Mouse (Mus musculus): ENCODE data around the gene Adgrl3.
"Not testable (repeated sequence)": the region's sequence is repeated elsewhere in the genome, so short reads cannot be mapped to it uniquely, and the experiment has no call there.

The Adgrl3 gene

GRCm38 (mm10) chr5:81427393-81427792, 407.5 kb downstream of the Adgrl3 start:
- no peak for DNase-seq

GRCm38 (mm10) chr5:81436375-81436774, 416.4 kb downstream of the Adgrl3 start:
- no peak for DNase-seq

GRCm38 (mm10) chr5:81442150-81442549, 422.2 kb downstream of the Adgrl3 start:
- no peak for DNase-seq

GRCm38 (mm10) chr5:81465971-81466370, 446.0 kb downstream of the Adgrl3 start:
- no peak for DNase-seq

- DNase-seq: peak in 1 of 2 experiments; percentile 5
These were observed 454.7 kb downstream of the Adgrl3 start for GRCm38 (mm10) chr5:81474681-81475080.

- DNase-seq: no peak
These were observed 455.5 kb downstream of the Adgrl3 start for GRCm38 (mm10) chr5:81475406-81475805.

- no peak for DNase-seq
These were observed 456.2 kb downstream of the Adgrl3 start for GRCm38 (mm10) chr5:81475971-81476606.

- DNase-seq: no peak
These were observed 461.0 kb downstream of the Adgrl3 start for GRCm38 (mm10) chr5:81480911-81481310.

- DNase-seq: no peak
These were observed 464.0 kb downstream of the Adgrl3 start for GRCm38 (mm10) chr5:81483890-81484289.

GRCm38 (mm10) chr5:81501076-81501475, 481.1 kb downstream of the Adgrl3 start:
- no peak for DNase-seq

GRCm38 (mm10) chr5:81518720-81519496, 499.0 kb downstream of the Adgrl3 start:
- no peak for DNase-seq

GRCm38 (mm10) chr5:81519497-81520382, 499.8 kb downstream of the Adgrl3 start:
- peak; percentile 60 to 71 for DNase-seq

- DNase-seq: no peak
These were observed 502.8 kb downstream of the Adgrl3 start for GRCm38 (mm10) chr5:81522760-81523159.

- no peak for DNase-seq
These were observed 504.6 kb downstream of the Adgrl3 start for GRCm38 (mm10) chr5:81524532-81524961.

- DNase-seq: no peak
These were observed 505.4 kb downstream of the Adgrl3 start for GRCm38 (mm10) chr5:81525326-81525725.

GRCm38 (mm10) chr5:81531639-81532038, 511.7 kb downstream of the Adgrl3 start:
- DNase-seq: no peak

- no peak for DNase-seq
These were observed 530.3 kb downstream of the Adgrl3 start for GRCm38 (mm10) chr5:81550211-81550610.

- not testable (repeated sequence) for DNase-seq
These were observed 535.2 kb downstream of the Adgrl3 start for GRCm38 (mm10) chr5:81555149-81555548.

GRCm38 (mm10) chr5:81556008-81556407, 536.1 kb downstream of the Adgrl3 start:
- no peak for DNase-seq

- no peak for DNase-seq
These were observed 539.0 kb downstream of the Adgrl3 start for GRCm38 (mm10) chr5:81558965-81559364.

- DNase-seq: no peak
These were observed 544.4 kb downstream of the Adgrl3 start for GRCm38 (mm10) chr5:81564294-81564693.

GRCm38 (mm10) chr5:81566577-81566976, 546.6 kb downstream of the Adgrl3 start:
- no peak for DNase-seq

- no peak for DNase-seq
These were observed 548.8 kb downstream of the Adgrl3 start for GRCm38 (mm10) chr5:81568743-81569142.
